Mouse (Mus musculus) embryonic facial prominence, embryonic 10.5 days (tissue): ENCODE results near the gene Hist3h2ba. TPM values are rescaled to one million over a fixed set of nuclear protein-coding genes. Genes with fewer than 3 reads are reported as not detected.

Source experiments
- DNase-seq: peaks from one replicate; pipeline ENCODE4 v3.0.0-alpha.2; 2017; ENCODE audit warnings: low spot score
- H3K27ac ChIP-seq: fragments of 300-500 bp; sonication (generic); replicated peaks from 2 replicates; pipeline ENCODE4 v1.5.1; 2016; ENCODE audit warnings: mild to moderate bottlenecking
- H3K27me3 ChIP-seq: fragments of 300-500 bp; sonication (generic); replicated peaks from 2 replicates; pipeline ENCODE4 v1.6.1; 2016; ENCODE audit warnings: low read depth, mild to moderate bottlenecking; ENCODE audit not compliant: poor library complexity, severe bottlenecking
- H3K36me3 ChIP-seq: fragments of 300-500 bp; sonication (generic); replicated peaks from 2 replicates; pipeline ENCODE4 v1.6.1; 2016; ENCODE audit warnings: mild to moderate bottlenecking, moderate library complexity
- H3K4me1 ChIP-seq: fragments of 300-500 bp; sonication (generic); 2 replicates; pipeline ENCODE4 v1.6.1; 2016
- H3K4me3 ChIP-seq: fragments of 300-500 bp; sonication (generic); 2 replicates; pipeline ENCODE4 v1.5.1; 2016; ENCODE audit warnings: mild to moderate bottlenecking, moderate library complexity
- H3K9me3 ChIP-seq: fragments of 300-500 bp; sonication (generic); 2 replicates; pipeline ENCODE4 v1.6.1; 2016; ENCODE audit warnings: mild to moderate bottlenecking
- WGBS: fragments of 180-500 bp; shearing (Covaris S2); methylation state at CpG from one replicate; pipeline ENCODE4 v1.1.7; 2016; 5-methylcytosine and 5-hydroxymethylcytosine counted together
- polyA plus RNA-seq: library from polyadenylated mRNA; unstranded; fragments of >200 nt; fragmentation: Nextera tagmentation; extraction: Ambion mirVana; gene quantifications from 2 replicates; pipeline ENCODE4 v1.2.1, GENCODE M21; 2016

Hist3h2ba gene
- polyA plus RNA-seq, 1 experiment from 2014 or later, result 25.0 TPM

DNA sequence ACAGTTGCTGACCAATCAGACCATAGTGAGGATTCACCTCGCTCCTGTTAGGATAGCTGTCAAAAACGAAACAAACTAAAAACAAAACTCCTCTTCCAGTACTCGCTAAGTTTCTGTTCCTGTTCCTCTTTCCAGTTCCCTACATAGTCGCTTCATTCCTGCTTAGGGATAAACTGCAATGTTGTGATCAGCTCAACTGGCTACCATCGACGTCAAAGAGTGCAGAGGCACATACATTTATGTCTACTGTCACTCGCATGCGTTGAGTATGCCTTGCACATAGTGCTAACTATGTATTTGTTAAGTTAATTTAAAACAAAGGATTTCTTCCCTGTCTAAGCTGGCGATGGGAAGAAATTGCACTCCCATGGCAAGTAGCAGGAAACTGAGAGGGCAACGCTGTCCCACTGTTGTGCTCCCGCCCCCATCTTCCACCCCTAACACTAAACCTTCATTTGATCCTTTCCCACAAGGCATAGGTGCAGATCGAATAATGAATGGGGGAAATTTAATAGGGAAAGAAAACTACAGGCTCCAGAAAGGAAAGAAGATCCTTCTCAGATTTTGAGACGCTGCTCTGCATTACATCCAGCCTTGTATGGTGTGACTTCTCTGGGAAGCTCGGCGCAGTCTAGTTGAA is 10.6 kb downstream of the Hist3h2ba start:
- Histone ChIP-seq H3K36me3 (peaks cover 19% of the 10 kb centered on the region), H3K4me3 (peak overlapping the region; percentile 64), H3K9me3 (peaks cover 7% of the 10 kb centered on the region; the same call in 1 of the 2 replicates), H3K27me3 (peaks cover 58% of the 10 kb centered on the region), H3K27ac (no peak overlapping the region), H3K4me1 (peaks cover 40% of the 10 kb centered on the region)
- no peak for DNase-seq
- 40% methylated on average over 15 of the region's 15 CpGs for WGBS

DNA sequence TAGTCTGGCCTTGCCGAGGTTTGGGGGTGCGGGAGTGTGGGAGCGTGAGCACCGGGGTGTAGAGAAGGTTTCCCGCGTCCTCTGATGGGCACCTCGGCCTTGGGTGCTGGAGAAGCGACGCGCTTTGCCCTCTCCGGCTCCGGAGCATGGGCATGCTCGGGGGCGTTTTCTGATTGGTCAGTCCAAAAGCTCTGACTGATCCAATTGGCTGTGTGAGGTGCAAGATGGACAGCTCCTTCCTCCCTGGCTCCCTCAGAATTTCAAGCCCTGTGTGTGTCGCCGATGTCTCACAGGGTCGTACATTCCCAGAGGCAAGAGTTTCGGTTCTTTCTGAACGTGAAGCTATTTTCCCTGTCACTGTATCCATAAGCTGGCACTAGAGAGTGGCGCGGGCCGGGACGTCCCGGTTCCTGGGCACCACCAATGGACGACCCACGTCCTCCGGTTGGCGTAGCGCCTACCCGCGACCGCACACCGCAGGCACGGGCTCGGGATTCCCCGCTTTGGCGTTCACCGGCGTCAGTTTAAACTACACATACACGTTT is 11.3 kb downstream of the Hist3h2ba start:
- peaks cover 58% of the 10 kb centered on the region for H3K27me3 ChIP-seq
- peaks cover 45% of the 10 kb centered on the region for H3K4me1 ChIP-seq
- peak overlapping the region; percentile 64 for H3K4me3 ChIP-seq
- peak overlapping the region; percentile 24; the same call in 1 of the 2 replicates for H3K27ac ChIP-seq
- 3% methylated on average over 40 of the region's 40 CpGs for whole genome bisulfite sequencing
- H3K9me3 ChIP-seq, result peaks cover 7% of the 10 kb centered on the region; the same call in 1 of the 2 replicates
- peak; percentile 86 for DNase-seq
- peaks cover 19% of the 10 kb centered on the region for H3K36me3 ChIP-seq

DNA sequence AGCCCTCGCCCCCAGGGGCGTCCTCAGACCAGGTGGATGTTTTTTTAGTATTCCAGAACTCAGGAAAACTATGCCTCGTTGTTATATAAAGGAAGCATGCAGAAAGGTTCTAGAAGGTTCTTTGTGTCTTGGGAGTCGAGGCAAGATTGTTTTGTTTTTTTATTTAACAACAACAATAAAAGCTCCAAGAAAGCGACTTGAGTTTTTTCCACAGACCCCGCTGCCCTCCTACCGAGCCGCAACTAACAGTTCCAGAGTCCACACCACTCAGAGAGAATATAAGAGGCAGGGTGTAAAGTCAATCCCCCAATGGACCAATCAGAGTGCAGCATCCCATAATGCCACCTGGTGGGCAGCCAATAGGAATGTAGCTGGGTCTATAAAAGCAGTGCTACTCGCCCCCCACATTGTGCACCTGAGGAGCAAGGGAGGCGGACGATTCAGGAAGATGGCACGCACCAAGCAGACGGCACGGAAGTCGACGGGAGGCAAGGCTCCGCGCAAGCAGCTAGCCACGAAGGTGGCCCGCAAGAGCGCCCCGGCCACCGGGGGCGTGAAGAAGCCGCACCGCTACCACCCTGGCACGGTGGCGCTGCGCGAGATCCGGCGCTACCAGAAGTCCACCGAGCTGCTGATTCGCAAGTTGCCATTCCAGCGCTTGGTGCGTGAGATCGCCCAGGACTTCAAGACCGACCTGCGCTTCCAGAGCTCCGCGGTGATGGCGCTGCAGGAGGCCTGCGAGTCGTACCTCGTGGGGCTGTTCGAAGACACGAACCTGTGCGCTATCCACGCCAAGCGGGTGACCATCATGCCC is 12.9 kb downstream of the Hist3h2ba start:
- H3K4me1 ChIP-seq, result peaks cover 43% of the 10 kb centered on the region
- 64% methylated on average over 50 of the region's 50 CpGs for WGBS
- H3K4me3 ChIP-seq, result peak overlapping the region; percentile 35; the same call in 1 of the 2 replicates
- peaks cover 7% of the 10 kb centered on the region; the same call in 1 of the 2 replicates for H3K9me3 ChIP-seq
- H3K27ac ChIP-seq, result no peak overlapping the region
- peaks cover 58% of the 10 kb centered on the region for H3K27me3 ChIP-seq
- DNase-seq, result no peak
- peaks cover 15% of the 10 kb centered on the region for H3K36me3 ChIP-seq

DNA sequence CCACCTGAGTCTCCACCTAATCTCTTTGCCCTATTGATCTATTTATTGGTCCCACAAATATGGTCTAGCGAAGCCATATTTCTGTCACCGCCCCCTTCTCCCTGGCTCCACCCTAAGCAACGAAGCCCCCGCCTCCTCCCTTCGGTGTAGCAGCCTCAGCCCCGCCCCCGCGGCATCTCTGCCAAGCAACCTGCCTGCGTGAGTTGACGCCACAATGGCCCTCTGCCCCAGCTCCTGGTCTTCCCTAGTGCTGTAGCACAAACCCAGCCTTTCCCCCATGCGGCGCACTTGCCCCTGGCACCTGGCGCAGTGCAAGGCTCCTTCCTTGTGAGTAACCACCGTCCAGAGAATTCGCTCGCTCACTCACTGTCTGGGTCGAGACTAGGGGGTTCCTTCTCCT is 14.8 kb downstream of the Hist3h2ba start:
- peak; percentile 30 for DNase-seq
- WGBS, result 39% methylated on average over 17 of the region's 17 CpGs
- Histone ChIP-seq H3K27me3 (peaks cover 46% of the 10 kb centered on the region), H3K9me3 (peaks cover 7% of the 10 kb centered on the region; the same call in 1 of the 2 replicates), H3K27ac (no peak overlapping the region; the same call in 1 of the 2 replicates), H3K36me3 (peaks cover 14% of the 10 kb centered on the region; the same call in 1 of the 2 replicates), H3K4me3 (0 out of 2 replicates have a peak overlapping the region, but pooled peaks have one; percentile 2), H3K4me1 (peaks cover 33% of the 10 kb centered on the region)

DNA sequence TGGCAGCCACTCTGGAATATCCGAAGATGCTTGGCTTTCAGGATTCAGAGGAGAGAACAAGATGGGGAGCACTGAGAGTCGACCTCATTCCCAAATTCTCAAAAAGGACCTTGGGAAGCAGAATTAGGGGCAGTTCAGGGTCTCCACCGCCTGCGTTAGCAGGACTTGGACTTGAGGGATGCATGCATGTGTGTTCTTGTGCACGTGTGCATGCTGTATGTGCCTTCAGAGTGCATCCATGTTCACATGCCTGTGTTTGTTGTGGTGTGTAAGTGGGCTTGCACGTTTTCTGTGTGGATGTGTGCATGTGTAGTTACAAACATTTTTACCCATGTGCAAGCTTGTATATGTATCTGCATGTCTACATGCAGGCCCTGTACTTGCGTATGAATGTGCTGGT is 15.5 kb downstream of the Hist3h2ba start:
- Histone ChIP-seq H3K9me3 (peaks cover 7% of the 10 kb centered on the region; the same call in 1 of the 2 replicates), H3K27me3 (peaks cover 40% of the 10 kb centered on the region), H3K36me3 (peaks cover 17% of the 10 kb centered on the region; the same call in 1 of the 2 replicates), H3K4me1 (peaks cover 31% of the 10 kb centered on the region), H3K4me3 (no peak overlapping the region), H3K27ac (no peak overlapping the region)
- 86% methylated on average over 7 of the region's 7 CpGs for WGBS
- no peak for DNase-seq

DNA sequence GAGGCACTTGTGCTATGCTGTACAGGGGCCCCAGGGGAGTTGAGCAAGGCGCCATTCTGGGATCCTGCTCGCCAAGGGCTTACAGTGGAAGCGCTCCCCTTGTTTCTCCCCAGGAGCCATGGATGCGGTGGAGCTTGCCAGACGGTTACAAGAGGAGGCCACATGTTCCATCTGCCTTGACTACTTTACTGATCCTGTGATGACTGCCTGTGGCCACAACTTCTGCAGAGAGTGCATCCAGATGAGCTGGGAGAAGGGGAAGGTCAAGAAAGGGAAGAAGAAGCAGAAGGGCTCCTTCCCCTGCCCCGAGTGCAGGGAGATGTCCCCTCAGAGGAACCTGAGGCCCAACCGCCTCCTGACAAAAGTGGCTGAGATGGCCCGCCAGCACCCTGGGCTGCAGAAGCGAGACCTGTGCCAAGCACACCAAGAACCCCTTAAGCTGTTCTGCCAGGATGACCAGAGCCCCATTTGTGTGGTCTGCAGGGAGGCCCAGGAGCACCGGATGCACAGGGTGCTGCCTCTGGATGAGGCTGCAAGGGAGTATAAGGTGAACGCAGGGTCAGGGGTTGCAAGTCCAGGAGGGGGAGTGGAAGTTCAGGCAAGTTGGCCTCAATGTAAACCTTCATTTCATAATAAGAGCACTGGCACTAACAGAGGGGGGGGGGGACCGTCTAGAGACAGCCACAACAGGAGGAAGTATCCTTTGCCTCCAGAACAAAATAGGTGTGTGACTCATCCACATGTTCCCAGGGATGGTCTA is 16.5 kb downstream of the Hist3h2ba start:
- H3K27ac ChIP-seq, result no peak overlapping the region; the same call in 1 of the 2 replicates
- peaks cover 27% of the 10 kb centered on the region for H3K36me3 ChIP-seq
- H3K4me1 ChIP-seq, result peaks cover 22% of the 10 kb centered on the region
- DNase-seq, result no peak
- 49% methylated on average over 12 of the region's 12 CpGs for WGBS
- H3K4me3 ChIP-seq, result no peak overlapping the region
- peaks cover 7% of the 10 kb centered on the region; the same call in 1 of the 2 replicates for H3K9me3 ChIP-seq
- peaks cover 38% of the 10 kb centered on the region for H3K27me3 ChIP-seq

DNA sequence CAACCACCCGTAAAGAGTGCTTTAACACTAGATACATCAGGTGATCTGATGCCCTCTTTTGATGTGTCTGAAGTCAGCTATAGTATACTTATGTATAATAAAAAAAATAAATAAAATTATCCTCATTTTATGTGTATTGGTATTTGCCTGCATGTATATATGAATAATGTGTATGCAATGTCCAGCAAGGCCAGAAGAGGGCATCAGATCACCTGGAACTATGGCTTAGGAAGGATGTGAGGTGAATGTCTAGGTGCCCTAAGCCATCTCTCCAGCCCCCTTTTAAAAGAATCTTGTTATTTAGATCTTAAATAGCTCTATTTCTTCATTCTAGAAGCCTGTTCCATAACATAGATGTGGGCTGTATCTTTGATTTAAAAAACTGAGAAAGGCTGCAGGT is 18.6 kb downstream of the Hist3h2ba start:
- DNase-seq, result no peak
- Histone ChIP-seq H3K36me3 (peaks cover 48% of the 10 kb centered on the region), H3K4me1 (peaks cover 17% of the 10 kb centered on the region), H3K4me3 (no peak overlapping the region), H3K27me3 (peaks cover 20% of the 10 kb centered on the region), H3K27ac (no peak overlapping the region), H3K9me3 (no peaks in the 10 kb centered on the region)
- 95% methylated on average over 1 of the region's 1 CpGs for WGBS

DNA sequence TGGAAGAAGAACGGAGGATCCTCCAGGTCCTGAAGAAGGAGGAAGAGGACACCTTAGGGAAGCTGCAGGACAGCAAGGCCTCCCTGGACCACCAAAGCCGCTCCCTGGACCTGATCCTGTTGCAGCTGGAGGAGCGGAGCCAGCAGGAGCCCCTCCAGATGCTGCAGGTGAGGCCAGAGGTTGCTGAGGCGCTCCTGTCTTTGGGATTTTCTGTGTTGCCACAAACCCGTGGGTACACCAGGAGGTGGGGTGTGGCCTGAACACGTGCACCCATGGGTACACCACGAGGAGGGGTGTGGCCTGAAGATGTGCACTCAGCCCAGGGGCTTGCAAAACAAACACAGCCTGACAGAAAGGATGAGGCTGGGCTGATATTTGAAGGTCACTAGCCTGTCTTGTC is 19.8 kb downstream of the Hist3h2ba start:
- Histone ChIP-seq H3K27ac (no peak overlapping the region), H3K36me3 (peaks cover 52% of the 10 kb centered on the region), H3K4me3 (no peak overlapping the region), H3K27me3 (peaks cover 8% of the 10 kb centered on the region), H3K4me1 (peaks cover 16% of the 10 kb centered on the region), H3K9me3 (no peaks in the 10 kb centered on the region)
- 83% methylated on average over 7 of the region's 7 CpGs for WGBS
- DNase-seq, result no peak

DNA sequence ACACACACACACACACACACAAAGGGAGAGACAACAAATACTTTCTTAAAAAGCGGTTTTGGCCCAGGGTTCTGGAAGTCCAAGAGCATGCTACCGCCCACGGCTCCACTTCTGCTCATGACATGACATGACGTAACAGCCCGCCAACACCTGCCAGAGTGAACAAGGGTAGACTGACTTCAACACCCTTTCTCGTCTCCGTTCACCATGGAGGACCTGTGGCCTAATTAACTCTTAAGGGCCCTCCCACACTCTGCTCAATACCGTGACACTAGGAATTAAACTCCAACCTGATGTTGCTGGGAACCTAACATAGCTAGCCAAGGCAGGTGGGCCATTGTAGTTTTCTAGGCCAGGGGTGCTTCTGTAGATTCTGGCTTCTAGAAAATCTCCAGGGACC is 20.3 kb downstream of the Hist3h2ba start:
- WGBS, result 86% methylated on average over 8 of the region's 8 CpGs
- peaks cover 55% of the 10 kb centered on the region for H3K36me3 ChIP-seq

DNA sequence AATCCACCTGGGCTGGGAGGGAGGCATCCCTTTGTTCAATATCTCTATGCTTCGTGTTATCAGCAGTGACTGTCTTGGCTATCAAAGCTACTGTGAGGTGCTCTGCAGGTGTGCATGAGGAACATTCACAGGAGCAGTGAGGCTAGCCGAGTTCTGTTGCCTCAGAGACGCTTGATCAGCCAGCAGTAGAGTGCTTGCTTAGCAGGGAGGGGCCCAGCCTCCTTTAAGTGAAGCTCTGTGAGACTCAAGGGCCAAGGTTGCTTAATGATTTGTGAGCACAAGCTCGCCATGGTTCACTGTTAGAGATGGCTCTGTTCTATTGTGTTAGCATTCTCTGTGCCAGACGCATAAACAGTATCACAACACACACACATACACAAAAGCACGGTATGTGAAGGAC is 20.9 kb downstream of the Hist3h2ba start:
- Histone ChIP-seq H3K4me1 (peaks cover 11% of the 10 kb centered on the region), H3K27me3 (no peaks in the 10 kb centered on the region), H3K36me3 (peaks cover 61% of the 10 kb centered on the region), H3K27ac (no peak overlapping the region), H3K9me3 (no peaks in the 10 kb centered on the region), H3K4me3 (no peak overlapping the region)
- WGBS, result 89% methylated on average over 6 of the region's 6 CpGs
- no peak for DNase-seq

More for the DNA sequence above, 20.3 kb downstream of the Hist3h2ba start:
- H3K27me3 ChIP-seq, result 0 out of 2 replicates have a peak, but pooled peaks cover 3% of the 10 kb centered on the region
- H3K27ac ChIP-seq, result no peak overlapping the region
- DNase-seq, result no peak
- H3K4me1 ChIP-seq, result peaks cover 13% of the 10 kb centered on the region
- H3K9me3 ChIP-seq, result no peaks in the 10 kb centered on the region
- H3K4me3 ChIP-seq, result no peak overlapping the region

DNA sequence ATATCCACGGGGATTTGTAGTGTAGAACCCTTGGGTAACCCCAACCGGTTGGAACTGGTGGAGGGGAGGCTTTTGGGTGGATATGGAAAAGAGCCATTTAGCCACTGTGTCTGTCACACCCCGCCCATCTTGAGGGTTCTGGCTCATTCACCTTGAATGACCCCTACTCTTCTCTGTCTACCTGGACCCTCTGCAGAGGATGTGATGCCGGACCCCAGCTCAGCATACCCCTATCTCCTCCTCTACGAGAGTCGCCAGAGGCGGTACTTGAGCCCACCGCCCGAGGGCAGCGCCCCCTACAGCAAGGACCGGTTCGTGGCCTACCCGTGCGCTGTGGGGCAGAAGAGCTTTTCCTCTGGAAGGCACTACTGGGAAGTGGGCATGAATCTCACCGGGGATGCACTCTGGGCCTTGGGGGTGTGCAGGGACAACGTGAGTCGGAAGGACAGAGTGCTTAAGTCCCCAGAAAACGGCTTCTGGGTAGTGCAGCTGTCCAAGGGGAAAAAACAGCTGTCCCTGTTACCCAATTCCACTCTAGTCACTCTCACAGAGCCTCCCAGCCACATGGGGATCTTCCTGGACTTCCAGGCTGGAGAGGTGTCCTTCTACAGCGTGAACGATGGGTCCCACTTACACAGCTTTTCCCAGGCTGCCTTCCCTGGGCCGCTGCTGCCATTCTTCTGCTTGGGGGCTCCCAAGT is 22.3 kb downstream of the Hist3h2ba start:
- 89% methylated on average over 21 of the region's 21 CpGs for WGBS
- DNase-seq, result no peak
- Histone ChIP-seq H3K9me3 (no peaks in the 10 kb centered on the region), H3K4me3 (no peak overlapping the region), H3K36me3 (peaks cover 72% of the 10 kb centered on the region), H3K27ac (no peak overlapping the region), H3K4me1 (peaks cover 3% of the 10 kb centered on the region; the same call in 1 of the 2 replicates), H3K27me3 (no peaks in the 10 kb centered on the region)
